In genomic region chr8:109463677-109464313, GRCm38 (mm10) we compare ENCODE assay signal across 8 mouse cellular contexts. TPM values are rescaled to one million over a fixed set of nuclear protein-coding genes. Genes with fewer than 3 reads are reported as not detected.
DNase-seq lines count a peak whose midpoint lies in the region; ATAC-seq and TF ChIP-seq lines count a peak whose summit lies in the region.

No protein-coding gene starts in this region.

- no peaks in the 10 kb centered on the region for H3K27me3 ChIP-seq in CH12.LX (replicated peaks)
- H3K27me3 ChIP-seq in embryonic facial prominence, embryonic 15.5 days: no peaks in the 10 kb centered on the region
- peaks cover 7% of the 10 kb centered on the region; the same call in 1 of the 2 replicates for H3K27me3 ChIP-seq in limb, embryonic 13.5 days

- no peaks in the 10 kb centered on the region for H3K9me3 ChIP-seq in CH12.LX (replicated peaks; ENCODE audit: low read length)
- H3K9me3 ChIP-seq in embryonic facial prominence, embryonic 15.5 days (replicated peaks): no peaks in the 10 kb centered on the region
- H3K9me3 ChIP-seq in limb, embryonic 13.5 days: no peaks in the 10 kb centered on the region

- dilution Hi-C loops in CH12.LX (cut with MboI; ENCODE audit: extremely low pct_ligation_motif_present, extremely low pct_unique_long_range_greater_than_20kb, low sequenced_read_pairs): no loop called here

- ATAC-seq in embryonic facial prominence, embryonic 15.5 days (ENCODE audit: insufficient number of reproducible peaks, low FRiP score, low TSS enrichment, low read depth): no peak
- no peak for ATAC-seq in limb, embryonic 13.5 days (ENCODE audit: low FRiP score, low read depth)

- no peak for TF ChIP-seq RAD21 in CH12.LX (IDR thresholded peaks at IDR 0.05; ENCODE audit: low read depth, low read length)

- no peak for TF ChIP-seq POLR2A in CH12.LX (IDR thresholded peaks at IDR 0.05; ENCODE audit: low read depth, low read length)

- WGBS in embryonic facial prominence, embryonic 15.5 days: 29% methylated on average over 13 of the region's 13 CpGs
- WGBS in limb, embryonic 13.5 days: 24% methylated on average over 13 of the region's 13 CpGs

- no peak overlapping the region for H3K27ac ChIP-seq in CH12.LX (ENCODE audit: insufficient read depth, low read depth)
- no peak overlapping the region for H3K27ac ChIP-seq in embryonic facial prominence, embryonic 15.5 days (replicated peaks)
- no peak overlapping the region for H3K27ac ChIP-seq in limb, embryonic 13.5 days

- H3K79me2 ChIP-seq in CH12.LX (replicated peaks; ENCODE audit: control insufficient read depth, extremely low read depth, insufficient read depth, poor library complexity, severe bottlenecking): no peaks in the 10 kb centered on the region

- no peak for TF ChIP-seq EP300 in CH12.LX (IDR thresholded peaks at IDR 0.05; ENCODE audit: low read length)

- DNase-seq in heart, adult 11 months: peak; percentile 71
- DNase-seq in heart, adult 18-20 months: no peak
- DNase-seq in CH12.LX (ENCODE audit: extremely low read depth): no peak
- DNase-seq in Muller cell, postnatal 12 days (ENCODE audit: inconsistent ontology term): no peak
- no peak for DNase-seq in cerebellum, adult 8-10 months
- no peak for DNase-seq in kidney, postnatal 14 days

- H3K36me3 ChIP-seq in CH12.LX (replicated peaks in 1 of 2; ENCODE audit: control insufficient read depth in 1 of 2, insufficient read depth in 1 of 2, low read length in 1 of 2): no peaks in the 10 kb centered on the region
- H3K36me3 ChIP-seq in embryonic facial prominence, embryonic 15.5 days: no peaks in the 10 kb centered on the region
- H3K36me3 ChIP-seq in limb, embryonic 13.5 days: no peaks in the 10 kb centered on the region

- no peak overlapping the region for H3K4me2 ChIP-seq in CH12.LX (ENCODE audit: insufficient read depth, low read depth, poor library complexity, severe bottlenecking)
- 0 out of 2 replicates have a peak overlapping the region, but pooled peaks have one; percentile 40 for H3K4me2 ChIP-seq in embryonic facial prominence, embryonic 15.5 days (replicated peaks)
- peak overlapping the region; percentile 55 for H3K4me2 ChIP-seq in limb, embryonic 13.5 days (replicated peaks)

- no peak overlapping the region for H3K4me3 ChIP-seq in CH12.LX (replicated peaks in 1 of 3; ENCODE audit: low read depth in 2 of 3, low read length in 2 of 3, poor library complexity in 1 of 3)
- no peak overlapping the region for H3K4me3 ChIP-seq in embryonic facial prominence, embryonic 15.5 days (replicated peaks)
- H3K4me3 ChIP-seq in limb, embryonic 13.5 days: no peak overlapping the region

- in situ Hi-C loops in CH12.LX (cut with MboI; ENCODE audit: low pct_ligation_motif_present, low pct_unique_long_range_greater_than_20kb, low sequenced_read_pairs): no loop called here

- H3K4me1 ChIP-seq in CH12.LX (ENCODE audit: control insufficient read depth in 1 of 2, insufficient read depth in 2 of 2): peaks cover 5 to 20% of the 10 kb centered on the region in 2 experiments; a peak in 3 of 4 replicates
- H3K4me1 ChIP-seq in embryonic facial prominence, embryonic 15.5 days: peaks cover 24% of the 10 kb centered on the region
- H3K4me1 ChIP-seq in limb, embryonic 13.5 days: peaks cover 39% of the 10 kb centered on the region

- H3K9ac ChIP-seq in CH12.LX (ENCODE audit: insufficient read depth, low read depth): no peak overlapping the region
- H3K9ac ChIP-seq in embryonic facial prominence, embryonic 15.5 days: no peak overlapping the region
- H3K9ac ChIP-seq in limb, embryonic 13.5 days: no peak overlapping the region

- TF ChIP-seq CTCF in CH12.LX (conservative IDR thresholded peaks at IDR 0.05 in 1 of 2, IDR thresholded peaks at IDR 0.05 in 1 of 2; ENCODE audit: low read depth in 2 of 2, low read length in 2 of 2): no peak

TF ChIP-seq in CH12.LX, 34 proteins besides CTCF, POLR2A, EP300 and RAD21:
- TF ChIP-seq RCOR1 (conservative IDR thresholded peaks at IDR 0.05; ENCODE audit: low read depth, low read length) (no peak), ELF1 (IDR thresholded peaks at IDR 0.05; ENCODE audit: low read depth, low read length) (0 out of 2 replicates have a peak, but pooled peaks have one; percentile 19)

RNA-seq across cellular contexts. Expression of gene Pmfbp1, which starts 30.0 kb away (rescaled TPM):
- not detected for total RNA-seq in heart, adult 18-20 months (2021)
- 0.04 TPM in 1 of 2 replicates, not detected in the other for total RNA-seq in CH12.LX (2012; rRNA removed)
- 0.07 TPM in 1 of 2 replicates, not detected in the other for total RNA-seq in CH12.LX (2014; rRNA removed)
- polyA plus RNA-seq in CH12.LX (2012; ENCODE audit: insufficient read length, low read depth): 0.07 and 0.11 TPM in 2 replicates
- polyA plus RNA-seq in embryonic facial prominence, embryonic 15.5 days (2015; fragmentation: Nextera tagmentation; extraction: Ambion mirVana): 0.07 TPM in 1 of 2 replicates, not detected in the other
- 0.23 and 0.29 TPM in 2 replicates for polyA plus RNA-seq in limb, embryonic 13.5 days (2015; fragmentation: Nextera tagmentation; extraction: Ambion mirVana)
